In genomic region chr17:33539878-33540277, GRCm38 (mm10) we compare ENCODE assay signal across 17 mouse cellular contexts. TPM values are rescaled to one million over a fixed set of nuclear protein-coding genes. Genes with fewer than 3 reads are reported as not detected.
DNase-seq lines count a peak whose midpoint lies in the region; ATAC-seq and TF ChIP-seq lines count a peak whose summit lies in the region.
"Had no signal": no experiment of that assay in that cellular context is flagged by ENCODE, and none has a peak within 500 bp of the region (broad histone marks: within the 10 kb centered on the region; RNA-seq: fewer than 3 reads in every experiment).

No protein-coding gene starts in this region.

- 31% methylated on average over 4 of the region's 4 CpGs for WGBS in cerebellum, adult 2 months
- WGBS in heart, embryonic 10.5 days, result 89% methylated on average over 4 of the region's 4 CpGs

- TF ChIP-seq POLR2A in cerebellum, adult 2 months (IDR thresholded peaks at IDR 0.05; ENCODE audit: borderline replicate concordance, insufficient read depth, low read length), result no peak

- no peaks in the 10 kb centered on the region for H3K27me3 ChIP-seq in cerebellum, adult 2 months (ENCODE audit: control insufficient read depth, insufficient read depth, low read length)
- no peaks in the 10 kb centered on the region for H3K27me3 ChIP-seq in heart, embryonic 10.5 days (ENCODE audit: insufficient read depth, poor library complexity, severe bottlenecking)
- H3K27me3 ChIP-seq: CH12.LX; embryonic facial prominence, embryonic 13.5 days; embryonic facial prominence, embryonic 15.5 days; forebrain, embryonic 12.5 days; Patski had no signal

- no peak for TF ChIP-seq CTCF in cerebellum, adult 2 months (IDR thresholded peaks at IDR 0.05; ENCODE audit: borderline replicate concordance, insufficient read depth, low read depth, low read length)

- peak; percentile 52 to 71 for DNase-seq in cerebellum, adult 2 months
- DNase-seq in cerebellum, postnatal 14 days, result no peak
- peak; percentile 58 for DNase-seq in cerebellum, adult 9-11 months
- peak; percentile 79 for DNase-seq in heart, adult 11 months
- DNase-seq in heart, embryonic 10.5 days (ENCODE audit: low spot score), result no peak
- DNase-seq: adrenal gland, adult 8-10 months; embryo, embryonic 11 days had no signal

- H3K4me3 ChIP-seq in cerebellum, adult 2 months (replicated peaks; ENCODE audit: insufficient read depth, low read depth, low read length), result no peak overlapping the region
- H3K4me3 ChIP-seq in heart, embryonic 10.5 days, result no peak overlapping the region
- H3K4me3 ChIP-seq: embryonic facial prominence, embryonic 13.5 days; embryonic facial prominence, embryonic 15.5 days; erythroblast, embryonic 14.5 days; forebrain, embryonic 10.5 days; forebrain, embryonic 12.5 days had no signal

- H3K9me3 ChIP-seq in heart, embryonic 10.5 days, result no peaks in the 10 kb centered on the region
- H3K9me3 ChIP-seq: embryonic facial prominence, embryonic 13.5 days; embryonic facial prominence, embryonic 15.5 days; forebrain, embryonic 10.5 days; forebrain, embryonic 12.5 days; G1E had no signal

- H3K36me3 ChIP-seq in heart, embryonic 10.5 days, result peaks cover 44% of the 10 kb centered on the region

- H3K27ac ChIP-seq in cerebellum, adult 2 months (ENCODE audit: insufficient read depth, low read length), result peak overlapping the region; percentile 43
- no peak overlapping the region for H3K27ac ChIP-seq in heart, embryonic 10.5 days
- H3K27ac ChIP-seq: embryonic facial prominence, embryonic 13.5 days; embryonic facial prominence, embryonic 15.5 days; forebrain, embryonic 10.5 days; forebrain, embryonic 12.5 days had no signal

- peaks cover 3% of the 10 kb centered on the region for H3K4me1 ChIP-seq in cerebellum, adult 2 months (ENCODE audit: control insufficient read depth, insufficient read depth, low read length)
- no peaks in the 10 kb centered on the region for H3K4me1 ChIP-seq in heart, embryonic 10.5 days
- H3K4me1 ChIP-seq: embryonic facial prominence, embryonic 13.5 days; embryonic facial prominence, embryonic 15.5 days; forebrain, embryonic 10.5 days; forebrain, embryonic 12.5 days had no signal

- no peak; the same call in 1 of the 2 replicates for ATAC-seq in cerebellum, adult (ENCODE audit: insufficient number of reproducible peaks, low FRiP score, low TSS enrichment)
- ATAC-seq: activated CD4-positive, CD25-positive, alpha-beta regulatory T cell, adult 4 months had no signal

RNA-seq across cellular contexts. Expression of gene Myo1f, which starts 15.6 kb away (rescaled TPM):
- 0.86 and 1.0 TPM in 2 replicates for polyA plus RNA-seq in cerebellum, adult 2 months (2012; rRNA removed)
- 0.74 and 1.4 TPM in 2 replicates for polyA plus RNA-seq in heart, embryonic 10.5 days (2016; fragmentation: Nextera tagmentation; extraction: Ambion mirVana)
- polyA plus RNA-seq: Patski had no signal

RNA-seq across cellular contexts. Expression of gene Adamts10, which starts 15.9 kb away (rescaled TPM):
- polyA plus RNA-seq in cerebellum, adult 2 months (2012; rRNA removed), result 205 and 251 TPM in 2 replicates
- polyA plus RNA-seq in heart, embryonic 10.5 days (2016; fragmentation: Nextera tagmentation; extraction: Ambion mirVana), result 38.9 and 51.2 TPM in 2 replicates

Comparison
In these comparisons a context has a peak if more than half of its experiments do, and no peak if none do; other contexts are left out.
1. DNase-seq: peak in cerebellum, adult 2 months (2 of 2), cerebellum, adult 9-11 months (single experiment) and heart, adult 11 months (single experiment); none in cerebellum, postnatal 14 days (0 of 2) and heart, embryonic 10.5 days (single experiment).